Mouse (Mus musculus) cerebellum, adult 2 months (tissue): ENCODE measurements around the gene Sf3b3. TPM values are rescaled to one million over a fixed set of nuclear protein-coding genes. Genes with fewer than 3 reads are reported as not detected.

Source experiments
- DNase-seq, 2 experiments: peaks; one replicate each; pipeline ENCODE4 v3.0.0; 2021
- H3K27ac ChIP-seq: fragments of 200-500 bp; 2 replicates; pipeline ENCODE4 v1.5.1; 2012; ENCODE audit warnings: low read length, control low read depth, inconsistent platforms; ENCODE audit not compliant: insufficient read depth
- H3K27me3 ChIP-seq: fragments of 200-500 bp; 2 replicates; pipeline ENCODE4 v1.6.1; 2012; ENCODE audit warnings: inconsistent platforms, mild to moderate bottlenecking, low read length, moderate library complexity; ENCODE audit not compliant: control insufficient read depth, insufficient read depth
- H3K4me1 ChIP-seq: fragments of 200-500 bp; 2 replicates; pipeline ENCODE4 v1.6.1; 2011; ENCODE audit warnings: low read length; ENCODE audit not compliant: control insufficient read depth, insufficient read depth
- H3K4me3 ChIP-seq: fragments of 200-500 bp; replicated peaks from 2 replicates; pipeline ENCODE3; 2011; ENCODE audit warnings: mild to moderate bottlenecking, low read depth, low read length, control low read depth; ENCODE audit not compliant: insufficient read depth
- CTCF ChIP-seq: fragments of 200-500 bp; IDR thresholded peaks from 2 replicates; pipeline ENCODE4 v1.5.1; 2011; ENCODE audit warnings: low read depth, mild to moderate bottlenecking, control low read depth, low read length, moderate library complexity, borderline replicate concordance; ENCODE audit not compliant: insufficient read depth
- POLR2A ChIP-seq: fragments of 200-500 bp; IDR thresholded peaks from 2 replicates; pipeline ENCODE4 v1.6.1; 2011; ENCODE audit warnings: low read length, control low read depth, borderline replicate concordance; ENCODE audit not compliant: insufficient read depth
- WGBS: fragments of 180-500 bp; shearing (Covaris S2); methylation state at CpG from one replicate; pipeline ENCODE4 v1.1.7; 2018; 5-methylcytosine and 5-hydroxymethylcytosine counted together
- polyA plus RNA-seq: library from polyadenylated mRNA; depleted of rRNA; stranded (reverse); fragments of >200 nt; gene quantifications from 2 replicates; pipeline ENCODE4 v1.2.3, GENCODE M21; 2012

The Sf3b3 gene
- polyA plus RNA-seq, 1 experiment: 44.5 TPM

- Histone ChIP-seq H3K4me3 (no peak overlapping the region), H3K4me1 (no peaks in the 10 kb centered on the region; the same call in 1 of the 2 replicates), H3K27ac (no peak overlapping the region), H3K27me3 (no peaks in the 10 kb centered on the region)
- DNase-seq: no peak
- no peak for TF ChIP-seq POLR2A
- no peak for TF ChIP-seq CTCF
- WGBS: 95% methylated on average over 8 of the region's 8 CpGs
These were observed 49.5 kb downstream of the Sf3b3 start for GRCm38 (mm10) chr8:110797086-110797485.

- no peak for TF ChIP-seq POLR2A
- no peak for TF ChIP-seq CTCF
- no peak for DNase-seq
- no peak overlapping the region for H3K4me3 ChIP-seq
- WGBS: 86% methylated on average over 7 of the region's 7 CpGs
- H3K4me1 ChIP-seq: no peaks in the 10 kb centered on the region; the same call in 1 of the 2 replicates
- H3K27me3 ChIP-seq: no peaks in the 10 kb centered on the region
- H3K27ac ChIP-seq: no peak overlapping the region
These were observed 52.1 kb downstream of the Sf3b3 start for GRCm38 (mm10) chr8:110794363-110794965.

GRCm38 (mm10) chr8:110793936-110794335 lies 52.7 kb downstream of the Sf3b3 start:
- WGBS: 78% methylated on average over 9 of the region's 9 CpGs
- Histone ChIP-seq H3K27me3 (no peaks in the 10 kb centered on the region), H3K4me3 (no peak overlapping the region), H3K27ac (no peak overlapping the region), H3K4me1 (no peaks in the 10 kb centered on the region; the same call in 1 of the 2 replicates)
- no peak for DNase-seq
- no peak for TF ChIP-seq CTCF
- TF ChIP-seq POLR2A: no peak

GRCm38 (mm10) chr8:110793511-110793910 lies 53.1 kb downstream of the Sf3b3 start:
- H3K4me1 ChIP-seq: no peaks in the 10 kb centered on the region; the same call in 1 of the 2 replicates
- WGBS: 16% methylated on average over 9 of the region's 9 CpGs
- H3K4me3 ChIP-seq: no peak overlapping the region
- H3K27me3 ChIP-seq: no peaks in the 10 kb centered on the region
- H3K27ac ChIP-seq: no peak overlapping the region
- no peak for DNase-seq
- TF ChIP-seq CTCF (no peak), POLR2A (no peak)

GRCm38 (mm10) chr8:110792574-110793200 lies 53.9 kb downstream of the Sf3b3 start:
- H3K4me1 ChIP-seq: no peaks in the 10 kb centered on the region; the same call in 1 of the 2 replicates
- H3K4me3 ChIP-seq: no peak overlapping the region
- WGBS: 69% methylated on average over 11 of the region's 11 CpGs
- no peaks in the 10 kb centered on the region for H3K27me3 ChIP-seq
- no peak overlapping the region for H3K27ac ChIP-seq
- TF ChIP-seq CTCF: no peak
- TF ChIP-seq POLR2A: no peak
- no peak for DNase-seq

DNA sequence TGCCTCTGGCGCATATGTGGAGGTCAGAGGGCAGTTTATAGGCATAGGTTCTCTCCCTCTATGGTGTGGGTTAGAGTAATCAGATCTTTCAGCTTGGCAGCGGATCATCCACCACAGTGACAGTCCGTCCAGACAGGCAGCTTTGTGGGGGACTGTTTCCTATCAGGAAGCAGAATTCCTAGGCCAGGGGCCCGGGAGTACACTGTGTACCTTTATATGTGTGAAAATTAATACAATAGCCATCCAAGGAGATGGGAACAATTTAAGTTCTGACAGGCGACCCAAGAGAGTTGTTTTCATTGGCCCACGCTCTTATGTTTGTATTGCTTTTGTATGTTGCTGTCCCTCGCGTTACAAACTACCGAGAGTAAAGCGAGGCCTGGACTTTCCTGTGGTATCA lies 55.4 kb downstream of the Sf3b3 start:
- WGBS: 78% methylated on average over 10 of the region's 10 CpGs
- Histone ChIP-seq H3K27me3 (no peaks in the 10 kb centered on the region), H3K27ac (no peak overlapping the region), H3K4me3 (no peak overlapping the region), H3K4me1 (no peaks in the 10 kb centered on the region; the same call in 1 of the 2 replicates)
- no peak for DNase-seq
- TF ChIP-seq POLR2A: no peak
- no peak for TF ChIP-seq CTCF

GRCm38 (mm10) chr8:110790270-110790669 lies 56.3 kb downstream of the Sf3b3 start:
- Histone ChIP-seq H3K4me3 (no peak overlapping the region), H3K27me3 (no peaks in the 10 kb centered on the region), H3K27ac (no peak overlapping the region), H3K4me1 (no peaks in the 10 kb centered on the region; the same call in 1 of the 2 replicates)
- no peak for TF ChIP-seq POLR2A
- no peak for TF ChIP-seq CTCF
- WGBS: 72% methylated on average over 6 of the region's 6 CpGs
- no peak for DNase-seq

GRCm38 (mm10) chr8:110789571-110789970 lies 57.0 kb downstream of the Sf3b3 start:
- no peak for TF ChIP-seq CTCF
- TF ChIP-seq POLR2A: no peak
- Histone ChIP-seq H3K27me3 (no peaks in the 10 kb centered on the region), H3K4me3 (no peak overlapping the region), H3K4me1 (no peaks in the 10 kb centered on the region; the same call in 1 of the 2 replicates), H3K27ac (no peak overlapping the region)
- no peak for DNase-seq
- 20% methylated on average over 12 of the region's 12 CpGs for WGBS
